Mouse (Mus musculus) CD4-positive, CD25-positive, alpha-beta regulatory T cell, adult 4 months (primary cell): ENCODE data around the gene Map3k11. TPM values are rescaled to one million over a fixed set of nuclear protein-coding genes. Genes with fewer than 3 reads are reported as not detected.
A peak's percentile ranks its signal among the peaks of the same experiment; 100 is the strongest.
"Not testable (repeated sequence)": the region's sequence is repeated elsewhere in the genome, so short reads cannot be mapped to it uniquely, and the experiment has no call there.

Experiments used
- ATAC-seq: one replicate; pipeline ENCODE4 v1.8.0; 2017
- polyA plus RNA-seq, 2 experiments: library from polyadenylated mRNA; unstranded; fragments of 100-300 nt; shearing (Covaris generic); gene quantifications; one replicate each; pipeline ENCODE4 v1.2.1; 2017

Map3k11 gene
- polyA plus RNA-seq, 2 experiments from 2014 or later = 6.3 to 8.4 TPM

GRCm38 (mm10) chr19:5666386-5666785, 22.2 kb upstream of the Map3k11 start:
- no peak for ATAC-seq

GRCm38 (mm10) chr19:5668372-5668771, 20.2 kb upstream of the Map3k11 start:
- no peak for ATAC-seq

GRCm38 (mm10) chr19:5680432-5680831, 8.1 kb upstream of the Map3k11 start:
- ATAC-seq = no peak

- ATAC-seq = no peak
These were observed 4.3 kb upstream of the Map3k11 start for GRCm38 (mm10) chr19:5684236-5684635.

GRCm38 (mm10) chr19:5684985-5685384, 3.6 kb upstream of the Map3k11 start:
- no peak for ATAC-seq

GRCm38 (mm10) chr19:5685431-5685830, 3.1 kb upstream of the Map3k11 start:
- no peak for ATAC-seq

GRCm38 (mm10) chr19:5685861-5686260, 2.7 kb upstream of the Map3k11 start:
- ATAC-seq = no peak

GRCm38 (mm10) chr19:5686437-5686836, 2.1 kb upstream of the Map3k11 start:
- no peak for ATAC-seq

- ATAC-seq = not testable (repeated sequence)
These were observed 1.6 kb upstream of the Map3k11 start for GRCm38 (mm10) chr19:5686954-5687353.

- ATAC-seq = no peak
These were observed 804 bp upstream of the Map3k11 start for GRCm38 (mm10) chr19:5687738-5688137.

GRCm38 (mm10) chr19:5689088-5689428, 516 bp downstream of the Map3k11 start:
- no peak for ATAC-seq

- peak; percentile 73 for ATAC-seq
These were observed 1.2 kb downstream of the Map3k11 start for GRCm38 (mm10) chr19:5689565-5690342.

- no peak for ATAC-seq
These were observed 1.8 kb downstream of the Map3k11 start for GRCm38 (mm10) chr19:5690343-5690735.

GRCm38 (mm10) chr19:5691601-5692000, 3.1 kb downstream of the Map3k11 start:
- ATAC-seq = no peak

GRCm38 (mm10) chr19:5692086-5692912, 3.8 kb downstream of the Map3k11 start:
- ATAC-seq = no peak

- ATAC-seq = no peak
These were observed 4.4 kb downstream of the Map3k11 start for GRCm38 (mm10) chr19:5692913-5693396.

- no peak for ATAC-seq
These were observed 5.3 kb downstream of the Map3k11 start for GRCm38 (mm10) chr19:5693801-5694200.

GRCm38 (mm10) chr19:5695849-5696462, 7.4 kb downstream of the Map3k11 start:
- ATAC-seq = no peak

GRCm38 (mm10) chr19:5704163-5704800, 15.7 kb downstream of the Map3k11 start, which contains the start of gene Kcnk7:
Gene Kcnk7 (plus strand): TSS chr19:5704367.
- ATAC-seq = peak; percentile 75

- ATAC-seq = peak; percentile 73
These were observed 16.4 kb downstream of the Map3k11 start for GRCm38 (mm10) chr19:5704801-5705571.

- ATAC-seq = no peak
These were observed 21.5 kb downstream of the Map3k11 start for GRCm38 (mm10) chr19:5710068-5710467.

- ATAC-seq = no peak
These were observed 22.0 kb downstream of the Map3k11 start for GRCm38 (mm10) chr19:5710581-5710980.
